Mouse (Mus musculus): ENCODE measurements around the gene Ica1l. TPM values are rescaled to one million over a fixed set of nuclear protein-coding genes. Genes with fewer than 3 reads are reported as not detected.

The Ica1l gene
- polyA plus RNA-seq, 1 experiment: 0.48 TPM

DNA sequence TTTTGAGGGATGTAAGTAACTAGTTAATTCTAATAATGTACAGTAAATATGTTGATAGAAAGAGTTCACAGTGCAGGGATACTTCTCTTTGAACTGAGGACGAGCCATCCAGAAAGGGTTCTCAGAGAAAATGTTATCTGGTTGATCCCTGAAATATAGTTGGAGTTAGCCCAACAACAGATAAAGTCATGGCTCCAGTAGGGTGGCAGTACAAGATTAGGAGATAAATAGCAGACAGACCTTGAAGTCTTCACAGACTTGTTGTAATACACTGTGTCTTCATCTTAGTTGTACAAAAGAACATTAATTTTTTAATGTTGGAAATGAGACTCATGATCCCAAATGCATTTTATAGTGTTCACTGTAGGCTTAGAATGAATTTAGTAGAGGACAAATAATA is 83.0 kb downstream of the Ica1l start:
- TF ChIP-seq POLR2A (IDR thresholded peaks at IDR 0.05; ENCODE audit: insufficient read depth, low read length): no peak
- TF ChIP-seq CTCF (IDR thresholded peaks at IDR 0.05; ENCODE audit: low read depth, low read length): no peak
- no peak for TF ChIP-seq EP300 (IDR thresholded peaks at IDR 0.05; ENCODE audit: insufficient read depth, low read depth, low read length)
- H3K27me3 ChIP-seq (ENCODE audit: control insufficient read depth, insufficient read depth, low read length, poor library complexity, severe bottlenecking): no peaks in the 10 kb centered on the region
- H3K36me3 ChIP-seq (ENCODE audit: control insufficient read depth, insufficient read depth, low read length, poor library complexity, severe bottlenecking): peaks cover 2% of the 10 kb centered on the region; the same call in 1 of the 2 replicates
- no peaks in the 10 kb centered on the region for H3K4me1 ChIP-seq (ENCODE audit: control insufficient read depth, insufficient read depth, low read length)
- H3K27ac ChIP-seq (ENCODE audit: insufficient read depth, low read length): no peak overlapping the region
- H3K9me3 ChIP-seq (replicated peaks; ENCODE audit: control insufficient read depth, insufficient read depth, low read length, poor library complexity, severe bottlenecking): no peaks in the 10 kb centered on the region
- H3K9ac ChIP-seq (ENCODE audit: low read depth, poor library complexity, severe bottlenecking): no peak overlapping the region
- no peak overlapping the region for H3K4me3 ChIP-seq (ENCODE audit: low read depth, low read length)

DNA sequence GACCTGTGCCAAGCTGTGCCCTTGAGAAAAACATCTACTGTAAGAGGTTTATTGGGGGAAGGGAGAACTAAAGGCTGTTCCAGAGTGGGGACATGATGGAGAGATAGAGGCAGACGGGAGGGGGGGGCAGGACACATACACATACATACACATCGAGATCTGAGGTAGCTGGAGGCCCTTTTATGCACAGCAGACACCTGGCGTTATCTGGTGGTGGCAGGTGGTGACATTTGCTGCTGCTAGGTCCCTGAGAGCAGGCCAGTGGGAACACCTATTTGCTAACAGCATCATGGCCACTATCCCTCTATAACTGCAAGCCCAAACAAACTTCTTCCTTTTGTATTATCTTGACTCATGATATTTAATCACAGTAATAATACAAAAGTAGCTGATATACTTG is 85.8 kb downstream of the Ica1l start:
- Histone ChIP-seq H3K36me3 (ENCODE audit: control insufficient read depth, insufficient read depth, low read length, poor library complexity, severe bottlenecking) (peaks cover 2% of the 10 kb centered on the region; the same call in 1 of the 2 replicates), H3K9me3 (replicated peaks; ENCODE audit: control insufficient read depth, insufficient read depth, low read length, poor library complexity, severe bottlenecking) (no peaks in the 10 kb centered on the region), H3K27me3 (ENCODE audit: control insufficient read depth, insufficient read depth, low read length, poor library complexity, severe bottlenecking) (no peaks in the 10 kb centered on the region), H3K4me3 (ENCODE audit: low read depth, low read length) (no peak overlapping the region), H3K4me1 (ENCODE audit: control insufficient read depth, insufficient read depth, low read length) (no peaks in the 10 kb centered on the region), H3K27ac (ENCODE audit: insufficient read depth, low read length) (no peak overlapping the region), H3K9ac (ENCODE audit: low read depth, poor library complexity, severe bottlenecking) (no peak overlapping the region)
- TF ChIP-seq POLR2A (IDR thresholded peaks at IDR 0.05; ENCODE audit: insufficient read depth, low read length) (no peak), CTCF (IDR thresholded peaks at IDR 0.05; ENCODE audit: low read depth, low read length) (no peak), EP300 (IDR thresholded peaks at IDR 0.05; ENCODE audit: insufficient read depth, low read depth, low read length) (no peak)

DNA sequence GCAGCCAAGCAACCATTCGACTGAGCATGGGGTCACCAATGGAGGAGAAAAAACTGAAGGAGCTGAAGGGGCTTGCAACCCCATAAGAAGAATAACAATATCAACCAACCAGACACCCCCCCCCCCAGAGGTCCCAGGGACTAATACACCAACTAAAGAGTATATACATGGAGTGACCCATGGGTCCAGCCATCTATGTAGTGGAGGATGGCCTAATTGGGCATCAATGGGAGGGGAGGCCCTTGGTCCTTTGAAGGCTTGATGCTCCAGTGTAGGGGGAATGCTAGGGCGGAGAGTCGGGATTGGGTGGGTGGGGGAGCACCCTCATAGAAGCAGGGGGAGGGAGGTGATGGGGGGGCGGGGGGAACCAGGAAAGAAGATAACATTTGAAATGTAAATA is 95.5 kb downstream of the Ica1l start:
- Histone ChIP-seq H3K9ac (ENCODE audit: low read depth, poor library complexity, severe bottlenecking) (no peak overlapping the region), H3K4me3 (ENCODE audit: low read depth, low read length) (no peak overlapping the region), H3K36me3 (ENCODE audit: control insufficient read depth, insufficient read depth, low read length, poor library complexity, severe bottlenecking) (no peaks in the 10 kb centered on the region; the same call in 1 of the 2 replicates), H3K9me3 (replicated peaks; ENCODE audit: control insufficient read depth, insufficient read depth, low read length, poor library complexity, severe bottlenecking) (no peaks in the 10 kb centered on the region), H3K27ac (ENCODE audit: insufficient read depth, low read length) (no peak overlapping the region), H3K4me1 (ENCODE audit: control insufficient read depth, insufficient read depth, low read length) (no peaks in the 10 kb centered on the region), H3K27me3 (ENCODE audit: control insufficient read depth, insufficient read depth, low read length, poor library complexity, severe bottlenecking) (no peaks in the 10 kb centered on the region)
- TF ChIP-seq CTCF (IDR thresholded peaks at IDR 0.05; ENCODE audit: low read depth, low read length): no peak
- no peak for TF ChIP-seq EP300 (IDR thresholded peaks at IDR 0.05; ENCODE audit: insufficient read depth, low read depth, low read length)

DNA sequence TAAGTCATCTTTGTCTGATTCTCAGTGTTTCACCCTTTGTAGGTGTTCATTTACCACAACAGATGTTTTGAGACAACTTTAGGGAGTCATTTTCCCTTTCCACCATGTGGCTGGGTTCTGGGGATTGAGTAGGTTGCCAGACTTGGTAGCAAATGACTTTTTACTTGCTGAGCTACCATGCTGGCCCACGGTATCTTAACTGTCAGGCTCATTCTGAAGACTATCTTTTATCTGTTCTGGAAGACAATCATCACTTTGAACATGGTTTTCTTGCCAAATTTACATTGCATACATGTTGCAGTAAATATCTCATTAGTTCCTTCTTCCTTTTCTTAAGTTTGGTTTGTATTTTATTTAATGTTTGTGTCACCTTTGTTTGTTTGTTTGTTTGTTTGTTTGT is 97.0 kb downstream of the Ica1l start:
- no peaks in the 10 kb centered on the region for H3K9me3 ChIP-seq (replicated peaks; ENCODE audit: control insufficient read depth, insufficient read depth, low read length, poor library complexity, severe bottlenecking)
- H3K4me1 ChIP-seq (ENCODE audit: control insufficient read depth, insufficient read depth, low read length): no peaks in the 10 kb centered on the region
- H3K27ac ChIP-seq (ENCODE audit: insufficient read depth, low read length): no peak overlapping the region
- H3K27me3 ChIP-seq (ENCODE audit: control insufficient read depth, insufficient read depth, low read length, poor library complexity, severe bottlenecking): no peaks in the 10 kb centered on the region
- TF ChIP-seq EP300 (IDR thresholded peaks at IDR 0.05; ENCODE audit: insufficient read depth, low read depth, low read length) (no peak), POLR2A (IDR thresholded peaks at IDR 0.05; ENCODE audit: insufficient read depth, low read length) (no peak), CTCF (IDR thresholded peaks at IDR 0.05; ENCODE audit: low read depth, low read length) (no peak)
- no peak overlapping the region for H3K4me3 ChIP-seq (ENCODE audit: low read depth, low read length)
- H3K36me3 ChIP-seq (ENCODE audit: control insufficient read depth, insufficient read depth, low read length, poor library complexity, severe bottlenecking): no peaks in the 10 kb centered on the region; the same call in 1 of the 2 replicates
- no peak overlapping the region for H3K9ac ChIP-seq (ENCODE audit: low read depth, poor library complexity, severe bottlenecking)

DNA sequence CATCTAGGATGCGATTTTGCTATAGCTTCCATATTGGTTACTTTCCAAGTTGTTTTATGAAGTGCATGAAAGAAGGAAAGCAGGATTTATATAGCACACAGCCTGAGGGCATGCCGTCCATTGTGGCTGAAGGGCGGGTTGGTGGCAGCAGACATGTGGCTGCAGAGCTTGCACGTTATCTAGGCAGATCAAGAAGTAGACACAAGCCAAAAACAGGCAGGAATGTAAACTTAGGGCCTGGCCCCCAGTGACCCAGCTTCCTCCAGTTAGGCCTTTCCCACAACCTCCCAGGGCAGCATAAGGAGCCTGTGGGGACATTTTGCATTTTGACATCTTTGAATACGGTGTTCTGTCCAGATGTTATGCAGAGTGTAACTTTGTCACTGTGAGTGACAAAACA is 99.2 kb downstream of the Ica1l start:
- Histone ChIP-seq H3K9me3 (replicated peaks; ENCODE audit: control insufficient read depth, insufficient read depth, low read length, poor library complexity, severe bottlenecking) (no peaks in the 10 kb centered on the region), H3K27me3 (ENCODE audit: control insufficient read depth, insufficient read depth, low read length, poor library complexity, severe bottlenecking) (no peaks in the 10 kb centered on the region), H3K4me1 (ENCODE audit: control insufficient read depth, insufficient read depth, low read length) (no peaks in the 10 kb centered on the region), H3K9ac (ENCODE audit: low read depth, poor library complexity, severe bottlenecking) (no peak overlapping the region), H3K36me3 (ENCODE audit: control insufficient read depth, insufficient read depth, low read length, poor library complexity, severe bottlenecking) (no peaks in the 10 kb centered on the region), H3K27ac (ENCODE audit: insufficient read depth, low read length) (no peak overlapping the region), H3K4me3 (ENCODE audit: low read depth, low read length) (no peak overlapping the region)
- no peak for TF ChIP-seq CTCF (IDR thresholded peaks at IDR 0.05; ENCODE audit: low read depth, low read length)
- no peak for TF ChIP-seq POLR2A (IDR thresholded peaks at IDR 0.05; ENCODE audit: insufficient read depth, low read length)
- TF ChIP-seq EP300 (IDR thresholded peaks at IDR 0.05; ENCODE audit: insufficient read depth, low read depth, low read length): no peak

DNA sequence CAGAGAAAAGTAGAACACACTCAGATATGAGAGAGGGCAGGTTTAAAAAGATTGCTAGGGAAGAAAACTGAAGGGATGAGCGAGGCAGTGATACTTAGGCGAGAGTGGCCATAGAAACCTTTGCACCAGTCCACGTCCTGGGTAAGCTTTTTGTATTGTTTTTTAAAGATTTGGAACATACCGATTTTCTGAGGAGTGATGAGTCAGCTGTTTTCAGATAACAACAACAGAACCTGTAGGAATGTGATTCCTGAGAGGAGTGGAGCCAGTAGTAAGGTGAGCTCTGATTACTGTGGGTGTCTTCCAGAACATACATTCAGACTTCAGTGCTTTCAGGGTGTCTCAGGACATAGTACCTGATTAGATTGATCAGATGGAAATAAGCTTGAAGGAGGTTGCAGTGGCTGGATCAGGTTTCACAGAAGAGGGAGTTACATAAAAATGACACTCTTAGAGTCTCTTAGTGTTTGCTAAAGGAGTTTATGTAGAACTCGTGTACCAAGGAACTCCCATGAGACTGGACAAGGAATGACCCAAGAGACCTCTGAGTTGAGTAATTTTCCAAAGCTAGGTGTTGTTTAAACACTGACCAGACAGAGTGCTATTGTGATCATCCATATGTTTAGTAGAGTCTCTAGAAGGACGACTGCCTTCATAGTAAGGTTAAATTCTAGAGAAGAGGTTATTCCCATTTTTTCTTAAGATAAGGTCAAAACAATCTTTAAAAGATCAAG is 100.8 kb downstream of the Ica1l start:
- Histone ChIP-seq H3K9me3 (replicated peaks; ENCODE audit: control insufficient read depth, insufficient read depth, low read length, poor library complexity, severe bottlenecking) (no peaks in the 10 kb centered on the region), H3K27ac (ENCODE audit: insufficient read depth, low read length) (peak overlapping the region; percentile 8; the same call in 1 of the 2 replicates), H3K4me3 (ENCODE audit: low read depth, low read length) (no peak overlapping the region), H3K36me3 (ENCODE audit: control insufficient read depth, insufficient read depth, low read length, poor library complexity, severe bottlenecking) (no peaks in the 10 kb centered on the region), H3K4me1 (ENCODE audit: control insufficient read depth, insufficient read depth, low read length) (no peaks in the 10 kb centered on the region), H3K9ac (ENCODE audit: low read depth, poor library complexity, severe bottlenecking) (no peak overlapping the region), H3K27me3 (ENCODE audit: control insufficient read depth, insufficient read depth, low read length, poor library complexity, severe bottlenecking) (no peaks in the 10 kb centered on the region)
- TF ChIP-seq CTCF (IDR thresholded peaks at IDR 0.05; ENCODE audit: low read depth, low read length) (no peak), POLR2A (IDR thresholded peaks at IDR 0.05; ENCODE audit: insufficient read depth, low read length) (no peak), EP300 (IDR thresholded peaks at IDR 0.05; ENCODE audit: insufficient read depth, low read depth, low read length) (no peak)
